Mouse (Mus musculus) embryonic facial prominence, embryonic 11.5 days (tissue): Measurements from ENCODE around the gene Miga2. TPM values are rescaled to one million over a fixed set of nuclear protein-coding genes. Genes with fewer than 3 reads are reported as not detected.

Source experiments
- ATAC-seq: fragments of 200-750 bp; cut with Nextera tagmentation; replicated peaks from 2 replicates; pipeline ENCODE4 v1.8.0; 2017; ENCODE audit warnings: low read depth; ENCODE audit not compliant: insufficient number of reproducible peaks, low FRiP score, low TSS enrichment
- DNase-seq: peaks from one replicate; pipeline ENCODE4 v3.0.0-alpha.2; 2015; ENCODE audit warnings: low spot score
- H3K27ac ChIP-seq: fragments of 300-500 bp; sonication (generic); replicated peaks from 2 replicates; pipeline ENCODE4 v1.5.1; 2014; ENCODE audit warnings: mild to moderate bottlenecking, low read depth, low read length, control low read depth
- H3K27me3 ChIP-seq: fragments of 300-500 bp; sonication (generic); 2 replicates; pipeline ENCODE4 v1.6.1; 2014; ENCODE audit warnings: mild to moderate bottlenecking, low read length, moderate library complexity, mixed read lengths; ENCODE audit not compliant: control insufficient read depth, insufficient read depth
- H3K36me3 ChIP-seq: fragments of 300-500 bp; sonication (generic); replicated peaks from 2 replicates; pipeline ENCODE4 v1.6.1; 2014; ENCODE audit warnings: low read depth, mild to moderate bottlenecking, low read length, moderate library complexity, mixed read lengths; ENCODE audit not compliant: control insufficient read depth, insufficient read depth
- H3K4me1 ChIP-seq: fragments of 300-500 bp; sonication (generic); 2 replicates; pipeline ENCODE4 v1.6.1; 2014; ENCODE audit warnings: low read length, mixed read lengths; ENCODE audit not compliant: control insufficient read depth, insufficient read depth
- H3K4me2 ChIP-seq: fragments of 300-500 bp; sonication (generic); 2 replicates; pipeline ENCODE4 v1.6.1; 2014; ENCODE audit warnings: low read depth, mild to moderate bottlenecking, control low read depth, low read length, moderate library complexity
- H3K4me3 ChIP-seq: fragments of 300-500 bp; sonication (generic); 2 replicates; pipeline ENCODE4 v1.5.1; 2014; ENCODE audit warnings: low read depth, low read length, control low read depth
- H3K9ac ChIP-seq: fragments of 300-500 bp; sonication (generic); replicated peaks from 2 replicates; pipeline ENCODE4 v1.6.1; 2014; ENCODE audit warnings: mild to moderate bottlenecking, control low read depth, low read length
- H3K9me3 ChIP-seq: fragments of 300-500 bp; sonication (generic); replicated peaks from 2 replicates; pipeline ENCODE4 v1.6.1; 2016; ENCODE audit warnings: mild to moderate bottlenecking, low read length, inconsistent platforms, mixed read lengths; ENCODE audit not compliant: control insufficient read depth
- WGBS: fragments of 180-500 bp; shearing (Covaris S2); extraction: QIAGEN DNeasy Blood & Tissue Kit; methylation state at CpG from one replicate; pipeline ENCODE4 v1.1.7; 2014; 5-methylcytosine and 5-hydroxymethylcytosine counted together
- polyA plus RNA-seq: library from polyadenylated mRNA; unstranded; fragments of >200 nt; fragmentation: Nextera tagmentation; extraction: Ambion mirVana; gene quantifications from 2 replicates; pipeline ENCODE4 v1.2.1, GENCODE M21; 2014

The Miga2 gene
- 15.6 and 18.0 TPM in 2 replicates for polyA plus RNA-seq

GRCm38 (mm10) chr2:30363773-30364650 lies at the start of gene Miga2:
Gene Miga2 (plus strand): TSS chr2:30364233.
- H3K36me3 ChIP-seq, result peaks cover 8% of the 10 kb centered on the region
- H3K9ac ChIP-seq, result peak within 1 kb of the TSS; percentile 89

GRCm38 (mm10) chr2:30316136-30316535 lies 47.9 kb upstream of the Miga2 start:
- Histone ChIP-seq H3K36me3 (peaks cover 22% of the 10 kb centered on the region), H3K4me2 (no peak overlapping the region), H3K9ac (no peak overlapping the region), H3K27me3 (no peaks in the 10 kb centered on the region), H3K27ac (no peak overlapping the region), H3K4me3 (no peak overlapping the region), H3K9me3 (no peaks in the 10 kb centered on the region), H3K4me1 (no peaks in the 10 kb centered on the region)
- 92% methylated on average over 4 of the region's 4 CpGs for WGBS
- DNase-seq (no peak), ATAC-seq (no peak)

More at GRCm38 (mm10) chr2:30363773-30364650, at the start of gene Miga2:
- H3K4me3 ChIP-seq, result peak within 1 kb of the TSS; percentile 93
- no peaks in the 10 kb centered on the region for H3K9me3 ChIP-seq
- ATAC-seq (peak; percentile 98), DNase-seq (peak; percentile 99)
- no peaks in the 10 kb centered on the region for H3K4me1 ChIP-seq
- H3K27me3 ChIP-seq, result no peaks in the 10 kb centered on the region
- WGBS, result under 1% methylated on average over 54 of the region's 54 CpGs
- peak within 1 kb of the TSS; percentile 88 for H3K4me2 ChIP-seq
- H3K27ac ChIP-seq, result peak within 1 kb of the TSS; percentile 22; the same call in 1 of the 2 replicates

- no peaks in the 10 kb centered on the region for H3K4me1 ChIP-seq
- H3K9me3 ChIP-seq, result no peaks in the 10 kb centered on the region
- no peak overlapping the region for H3K4me3 ChIP-seq
- 93% methylated on average over 5 of the region's 5 CpGs for WGBS
- H3K4me2 ChIP-seq, result no peak overlapping the region
- no peak for ATAC-seq
- no peak overlapping the region for H3K27ac ChIP-seq
- no peaks in the 10 kb centered on the region for H3K27me3 ChIP-seq
- no peak overlapping the region for H3K9ac ChIP-seq
- H3K36me3 ChIP-seq, result peaks cover 23% of the 10 kb centered on the region
- no peak for DNase-seq
Measured at GRCm38 (mm10) chr2:30316955-30317354, 47.1 kb upstream of the Miga2 start.

DNA sequence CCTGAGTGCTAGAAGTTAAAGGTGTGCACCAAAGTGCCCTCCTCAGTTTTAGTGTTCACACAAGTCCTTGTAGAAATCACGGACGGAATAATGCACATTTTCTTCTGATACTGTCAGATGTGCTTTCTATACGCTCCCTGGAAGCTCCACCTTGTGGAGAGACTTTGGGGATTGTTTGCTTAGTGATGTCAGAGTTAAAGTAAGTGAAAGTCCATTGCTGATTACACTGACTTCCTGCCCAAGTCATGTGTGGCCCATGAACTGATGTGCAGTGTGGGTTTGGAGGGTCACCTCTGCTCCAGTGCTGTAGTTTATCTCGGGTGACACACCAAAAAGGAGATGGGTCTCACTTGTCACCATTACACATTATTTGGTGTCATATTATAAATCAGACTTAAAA lies 44.8 kb upstream of the Miga2 start:
- no peaks in the 10 kb centered on the region for H3K4me1 ChIP-seq
- H3K9ac ChIP-seq, result no peak overlapping the region
- no peak for ATAC-seq
- no peak overlapping the region for H3K27ac ChIP-seq
- WGBS, result 90% methylated on average over 4 of the region's 4 CpGs
- H3K4me3 ChIP-seq, result no peak overlapping the region
- no peaks in the 10 kb centered on the region for H3K9me3 ChIP-seq
- H3K36me3 ChIP-seq, result peaks cover 34% of the 10 kb centered on the region
- no peaks in the 10 kb centered on the region for H3K27me3 ChIP-seq
- DNase-seq, result no peak
- H3K4me2 ChIP-seq, result no peak overlapping the region

DNA sequence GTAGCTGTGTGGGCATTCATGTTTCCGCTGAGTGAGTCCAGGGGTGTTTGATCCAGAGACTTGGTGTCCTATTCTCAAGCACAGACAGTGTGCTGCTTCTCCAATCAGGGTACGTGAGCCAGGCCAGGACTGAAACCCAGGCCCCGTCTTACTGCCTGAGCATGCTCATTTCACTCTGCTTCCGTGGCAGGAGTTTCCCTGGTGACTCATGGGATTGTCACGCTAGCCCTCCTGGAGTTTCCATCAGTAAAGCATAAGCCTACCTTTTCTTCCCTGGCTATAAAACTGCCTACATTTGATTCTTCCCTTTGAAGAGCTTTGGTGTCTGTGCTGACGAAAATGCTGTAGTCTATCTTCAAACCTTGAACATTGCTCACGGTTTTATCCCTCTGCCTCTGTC lies 40.9 kb upstream of the Miga2 start:
- Histone ChIP-seq H3K4me3 (no peak overlapping the region), H3K36me3 (peaks cover 19% of the 10 kb centered on the region), H3K9ac (no peak overlapping the region), H3K4me2 (no peak overlapping the region), H3K27me3 (no peaks in the 10 kb centered on the region), H3K9me3 (no peaks in the 10 kb centered on the region), H3K27ac (no peak overlapping the region), H3K4me1 (no peaks in the 10 kb centered on the region)
- WGBS, result 95% methylated on average over 7 of the region's 7 CpGs
- ATAC-seq (no peak), DNase-seq (no peak)

- 97% methylated on average over 5 of the region's 5 CpGs for WGBS
- Histone ChIP-seq H3K36me3 (peaks cover 19% of the 10 kb centered on the region), H3K27ac (no peak overlapping the region), H3K4me2 (no peak overlapping the region), H3K27me3 (no peaks in the 10 kb centered on the region), H3K9me3 (no peaks in the 10 kb centered on the region), H3K4me1 (no peaks in the 10 kb centered on the region), H3K4me3 (no peak overlapping the region), H3K9ac (no peak overlapping the region)
- DNase-seq (no peak), ATAC-seq (no peak)
Measured at GRCm38 (mm10) chr2:30325296-30325695, 38.7 kb upstream of the Miga2 start.

- Histone ChIP-seq H3K4me1 (no peaks in the 10 kb centered on the region), H3K27ac (no peak overlapping the region), H3K27me3 (no peaks in the 10 kb centered on the region), H3K4me3 (no peak overlapping the region), H3K4me2 (no peak overlapping the region), H3K9me3 (no peaks in the 10 kb centered on the region), H3K9ac (no peak overlapping the region), H3K36me3 (peaks cover 22% of the 10 kb centered on the region)
- ATAC-seq (no peak), DNase-seq (no peak)
- 94% methylated on average over 7 of the region's 7 CpGs for WGBS
Measured at GRCm38 (mm10) chr2:30327276-30327675, 36.8 kb upstream of the Miga2 start.

DNA sequence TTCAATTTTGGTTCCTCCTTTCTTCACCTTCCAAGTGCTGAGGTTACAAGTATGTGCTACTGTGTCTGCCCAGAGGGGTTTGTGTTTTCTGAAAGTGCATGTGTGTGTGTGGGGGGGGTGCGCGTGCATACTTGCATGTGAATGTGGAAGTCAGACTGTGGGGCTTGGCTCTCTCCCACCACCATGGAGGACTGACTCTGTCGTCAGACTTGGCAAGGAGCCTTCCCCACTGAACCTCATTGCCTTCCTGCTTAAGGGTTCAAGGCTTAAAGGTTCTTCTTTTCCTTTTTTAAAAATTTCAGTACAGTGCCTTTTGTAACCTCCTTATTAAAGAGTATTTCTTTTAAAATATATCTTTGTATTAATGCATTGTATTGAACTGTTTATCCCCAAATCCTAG lies 35.2 kb upstream of the Miga2 start:
- no peak for ATAC-seq
- H3K36me3 ChIP-seq, result peaks cover 18% of the 10 kb centered on the region
- no peaks in the 10 kb centered on the region for H3K4me1 ChIP-seq

More for the DNA sequence above, 35.2 kb upstream of the Miga2 start:
- Histone ChIP-seq H3K4me2 (no peak overlapping the region), H3K9me3 (no peaks in the 10 kb centered on the region), H3K4me3 (no peak overlapping the region), H3K9ac (no peak overlapping the region), H3K27ac (no peak overlapping the region), H3K27me3 (no peaks in the 10 kb centered on the region)
- WGBS, result 90% methylated on average over 3 of the region's 3 CpGs
- no peak for DNase-seq
